Mouse (Mus musculus) heart, embryonic 13.5 days (tissue): ENCODE data around the gene Atg16l2. TPM values are rescaled to one million over a fixed set of nuclear protein-coding genes. Genes with fewer than 3 reads are reported as not detected.

Experiments used
- ATAC-seq: fragments of 200-750 bp; cut with Nextera tagmentation; 2 replicates; pipeline ENCODE4 v1.8.0; 2017; ENCODE audit warnings: moderate TSS enrichment; ENCODE audit not compliant: insufficient number of reproducible peaks, low FRiP score, low TSS enrichment; ENCODE audit errors: extremely low read depth
- H3K27ac ChIP-seq: fragments of 300-500 bp; sonication (generic); replicated peaks from 2 replicates; pipeline ENCODE4 v1.5.1; 2015; ENCODE audit warnings: moderate library complexity, mild to moderate bottlenecking, inconsistent platforms
- H3K27me3 ChIP-seq: fragments of 300-500 bp; sonication (generic); replicated peaks from 2 replicates; pipeline ENCODE4 v1.6.1; 2015; ENCODE audit warnings: mild to moderate bottlenecking, inconsistent platforms
- H3K36me3 ChIP-seq: fragments of 300-500 bp; sonication (generic); 2 replicates; pipeline ENCODE4 v1.6.1; 2015; ENCODE audit warnings: mild to moderate bottlenecking, inconsistent platforms
- H3K4me1 ChIP-seq: fragments of 300-500 bp; sonication (generic); 2 replicates; pipeline ENCODE4 v1.6.1; 2015; ENCODE audit warnings: inconsistent platforms
- H3K4me2 ChIP-seq: fragments of 300-500 bp; sonication (generic); 2 replicates; pipeline ENCODE4 v1.6.1; 2015; ENCODE audit warnings: inconsistent platforms, mild to moderate bottlenecking, moderate library complexity
- H3K4me3 ChIP-seq: fragments of 300-500 bp; sonication (generic); 2 replicates; pipeline ENCODE4 v1.5.1; 2015; ENCODE audit warnings: moderate library complexity, mild to moderate bottlenecking, inconsistent platforms
- H3K9ac ChIP-seq: fragments of 300-500 bp; sonication (generic); 2 replicates; pipeline ENCODE4 v1.6.1; 2015; ENCODE audit warnings: inconsistent platforms, mild to moderate bottlenecking, moderate library complexity
- H3K9me3 ChIP-seq: fragments of 300-500 bp; sonication (generic); 2 replicates; pipeline ENCODE4 v1.6.1; 2016; ENCODE audit warnings: inconsistent platforms
- whole genome bisulfite sequencing: fragments of 180-500 bp; shearing (Covaris S2); methylation state at CpG from one replicate; pipeline ENCODE4 v1.1.7; 2015; ENCODE audit warnings: mixed read lengths; 5-methylcytosine and 5-hydroxymethylcytosine counted together
- polyA plus RNA-seq: library from polyadenylated mRNA; unstranded; fragments of >200 nt; fragmentation: Nextera tagmentation; extraction: Ambion mirVana; gene quantifications from 2 replicates; pipeline ENCODE4 v1.2.1, GENCODE M21; 2015

Atg16l2 gene
- polyA plus RNA-seq = 23.0 and 28.0 TPM in 2 replicates

DNA sequence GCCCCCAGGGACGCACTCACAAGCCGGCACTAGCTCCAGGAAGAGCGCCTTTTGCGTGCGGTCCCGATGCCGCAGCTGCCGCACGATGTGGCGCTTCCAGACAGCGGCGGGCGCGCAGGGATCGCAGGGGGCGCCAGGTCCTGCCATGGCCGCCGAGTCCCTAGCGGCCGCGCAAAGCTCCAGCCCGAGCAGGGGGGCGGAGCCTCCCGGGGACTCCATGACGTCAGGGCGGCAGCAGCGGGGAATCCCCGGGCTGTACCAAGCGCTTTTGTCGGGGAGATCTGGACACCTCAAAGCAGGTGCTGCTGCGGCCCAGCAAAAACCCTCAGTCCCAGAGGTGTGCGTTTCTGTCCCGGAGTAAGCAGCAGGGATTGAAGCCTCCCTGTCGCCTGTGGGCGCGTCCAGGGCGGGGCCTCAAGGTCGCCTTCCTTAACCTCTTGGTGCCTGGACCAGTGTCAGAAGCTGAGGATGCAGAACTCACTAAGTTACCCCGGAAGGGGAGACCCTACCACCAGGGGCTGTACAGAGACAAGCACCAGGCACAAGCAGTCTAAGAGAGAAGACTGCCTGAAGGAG lies at the start of gene Atg16l2:
TSS of gene Atg16l2 (minus strand) at position 371 of the 576 bp plus-strand sequence.
- ATAC-seq = peak; percentile 93
- H3K4me3 ChIP-seq = peak within 1 kb of the TSS; percentile 77
- H3K27me3 ChIP-seq = peaks cover 24% of the 10 kb centered on the region
- H3K4me1 ChIP-seq = peaks cover 25% of the 10 kb centered on the region
- peak within 1 kb of the TSS; percentile 87 for H3K9ac ChIP-seq
- no peaks in the 10 kb centered on the region for H3K9me3 ChIP-seq
- H3K36me3 ChIP-seq = no peaks in the 10 kb centered on the region
- WGBS = under 1% methylated on average over 39 of the region's 39 CpGs
- H3K4me2 ChIP-seq = peak within 1 kb of the TSS; percentile 92
- peak within 1 kb of the TSS; percentile 90 for H3K27ac ChIP-seq

- H3K36me3 ChIP-seq = 0 out of 2 replicates have a peak, but pooled peaks cover 2% of the 10 kb centered on the region
- WGBS = 43% methylated on average over 2 of the region's 2 CpGs
- peak overlapping the region; percentile 19; the same call in 1 of the 2 replicates for H3K9ac ChIP-seq
- H3K27me3 ChIP-seq = peaks cover 50% of the 10 kb centered on the region
- peaks cover 47% of the 10 kb centered on the region for H3K4me1 ChIP-seq
- ATAC-seq = no peak
- no peaks in the 10 kb centered on the region for H3K9me3 ChIP-seq
- H3K4me2 ChIP-seq = 0 out of 2 replicates have a peak overlapping the region, but pooled peaks have one; percentile 14
- no peak overlapping the region for H3K27ac ChIP-seq
- no peak overlapping the region for H3K4me3 ChIP-seq
These were observed 47.8 kb upstream of the Atg16l2 start for GRCm38 (mm10) chr7:101349861-101350260.

DNA sequence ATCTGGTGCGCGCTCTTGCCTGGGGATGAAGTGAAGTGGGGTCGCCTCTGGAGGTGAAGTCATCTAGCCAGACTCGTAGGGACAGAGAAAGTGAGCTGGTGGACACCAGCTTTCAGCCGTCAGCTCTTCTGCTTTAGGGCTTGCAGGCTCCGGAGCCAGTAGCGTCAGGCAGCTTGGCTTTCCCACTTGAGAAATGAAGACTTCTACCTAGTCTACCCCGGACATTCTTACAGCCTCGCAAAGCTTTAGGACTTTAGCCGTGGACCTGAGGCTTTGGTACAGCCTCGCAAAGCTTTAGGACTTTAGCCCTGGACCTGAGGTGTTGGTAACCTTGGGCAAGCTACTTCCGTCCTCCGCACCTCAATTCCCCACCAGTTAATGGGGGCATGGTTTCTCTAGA lies 46.3 kb upstream of the Atg16l2 start:
- Histone ChIP-seq H3K4me3 (peak overlapping the region; percentile 64), H3K4me2 (peak overlapping the region; percentile 94), H3K4me1 (peaks cover 53% of the 10 kb centered on the region), H3K36me3 (0 out of 2 replicates have a peak, but pooled peaks cover 2% of the 10 kb centered on the region), H3K27me3 (peaks cover 53% of the 10 kb centered on the region), H3K9ac (peak overlapping the region; percentile 79), H3K27ac (no peak overlapping the region), H3K9me3 (no peaks in the 10 kb centered on the region)
- 5% methylated on average over 13 of the region's 13 CpGs for WGBS
- ATAC-seq = no peak

GRCm38 (mm10) chr7:101347767-101348270 lies 45.8 kb upstream of the Atg16l2 start, which contains the start of gene Arap1:
Gene Arap1, plus strand, starts transcription at chr7:101348067.
- Histone ChIP-seq H3K36me3 (0 out of 2 replicates have a peak, but pooled peaks cover 2% of the 10 kb centered on the region), H3K9me3 (no peaks in the 10 kb centered on the region), H3K27ac (no peak within 1 kb of the TSS), H3K9ac (peak within 1 kb of the TSS; percentile 79), H3K4me3 (peak within 1 kb of the TSS; percentile 64), H3K4me1 (peaks cover 58% of the 10 kb centered on the region), H3K4me2 (peak within 1 kb of the TSS; percentile 94), H3K27me3 (peaks cover 57% of the 10 kb centered on the region)
- ATAC-seq = peak; percentile 57
- WGBS = 2% methylated on average over 35 of the region's 35 CpGs

GRCm38 (mm10) chr7:101346991-101347390 lies 44.9 kb upstream of the Atg16l2 start:
- H3K4me2 ChIP-seq = peak overlapping the region; percentile 94
- 0 out of 2 replicates have a peak, but pooled peaks cover 2% of the 10 kb centered on the region for H3K36me3 ChIP-seq
- H3K4me3 ChIP-seq = no peak overlapping the region
- no peak overlapping the region for H3K9ac ChIP-seq
- ATAC-seq = no peak
- H3K9me3 ChIP-seq = no peaks in the 10 kb centered on the region
- 58% methylated on average over 2 of the region's 2 CpGs for WGBS
- no peak overlapping the region for H3K27ac ChIP-seq
- peaks cover 65% of the 10 kb centered on the region for H3K4me1 ChIP-seq
- peaks cover 51% of the 10 kb centered on the region for H3K27me3 ChIP-seq

- H3K27ac ChIP-seq = peak overlapping the region; percentile 24; the same call in 1 of the 2 replicates
- no peak overlapping the region for H3K9ac ChIP-seq
- 0 out of 2 replicates have a peak, but pooled peaks cover 2% of the 10 kb centered on the region for H3K36me3 ChIP-seq
- peaks cover 36% of the 10 kb centered on the region for H3K27me3 ChIP-seq
- 42% methylated on average over 4 of the region's 4 CpGs for WGBS
- no peaks in the 10 kb centered on the region for H3K9me3 ChIP-seq
- peaks cover 75% of the 10 kb centered on the region for H3K4me1 ChIP-seq
- ATAC-seq = no peak
- no peak overlapping the region for H3K4me2 ChIP-seq
- no peak overlapping the region for H3K4me3 ChIP-seq
These were observed 42.8 kb upstream of the Atg16l2 start for GRCm38 (mm10) chr7:101344892-101345291.

DNA sequence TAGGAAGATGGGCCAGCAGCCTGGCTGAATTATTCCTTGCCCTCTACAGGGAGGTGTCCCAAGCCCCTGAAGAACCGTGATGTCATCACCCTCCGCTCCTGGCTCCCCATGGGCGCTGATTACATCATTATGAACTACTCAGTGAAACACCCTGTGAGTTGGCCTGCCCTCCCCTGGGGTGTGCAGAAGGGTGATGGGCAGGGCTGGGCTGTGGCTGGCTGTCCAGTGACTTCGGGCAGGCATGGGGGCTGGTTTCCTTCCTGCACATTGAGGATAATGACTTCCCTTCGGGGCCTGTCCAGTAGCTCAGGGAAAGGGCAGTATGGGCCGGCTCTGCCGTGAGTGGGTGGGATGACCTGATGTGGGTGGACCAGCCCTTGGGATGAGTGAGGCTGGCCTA lies 41.1 kb upstream of the Atg16l2 start:
- 0 out of 2 replicates have a peak, but pooled peaks cover 2% of the 10 kb centered on the region for H3K36me3 ChIP-seq
- 0 out of 2 replicates have a peak overlapping the region, but pooled peaks have one; percentile 8 for H3K9ac ChIP-seq
- no peak overlapping the region for H3K27ac ChIP-seq
- 53% methylated on average over 7 of the region's 7 CpGs for whole genome bisulfite sequencing
- H3K4me3 ChIP-seq = no peak overlapping the region
- peaks cover 23% of the 10 kb centered on the region for H3K27me3 ChIP-seq
- no peak for ATAC-seq
- peaks cover 61% of the 10 kb centered on the region for H3K4me1 ChIP-seq
- H3K9me3 ChIP-seq = no peaks in the 10 kb centered on the region
- H3K4me2 ChIP-seq = no peak overlapping the region

GRCm38 (mm10) chr7:101341405-101341804 lies 39.4 kb upstream of the Atg16l2 start:
- Histone ChIP-seq H3K4me2 (no peak overlapping the region), H3K27ac (no peak overlapping the region), H3K36me3 (0 out of 2 replicates have a peak, but pooled peaks cover 2% of the 10 kb centered on the region), H3K4me1 (peaks cover 53% of the 10 kb centered on the region), H3K27me3 (peaks cover 20% of the 10 kb centered on the region), H3K9ac (no peak overlapping the region), H3K9me3 (no peaks in the 10 kb centered on the region), H3K4me3 (no peak overlapping the region)
- ATAC-seq = no peak
- 53% methylated on average over 6 of the region's 6 CpGs for WGBS

DNA sequence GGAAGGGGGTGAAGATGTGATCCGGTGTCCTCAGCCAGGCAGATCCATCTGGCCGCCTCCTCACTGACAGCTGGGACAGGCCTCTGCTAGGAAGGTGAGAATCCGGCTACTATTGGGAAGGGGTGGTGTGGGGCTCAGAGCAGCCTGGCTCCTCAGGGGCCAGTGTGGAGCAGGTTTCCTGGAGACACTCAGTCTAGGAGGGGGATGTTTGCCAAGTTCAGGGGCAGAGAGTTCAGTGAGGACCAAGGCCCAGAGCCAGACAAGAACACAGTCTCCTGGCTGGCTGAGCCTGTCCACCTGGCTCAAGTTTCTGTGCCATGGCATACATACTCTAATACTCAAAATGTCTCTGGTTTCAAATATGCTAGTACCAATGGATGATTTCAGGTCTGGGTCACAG lies 35.4 kb upstream of the Atg16l2 start:
- Histone ChIP-seq H3K4me2 (no peak overlapping the region), H3K9me3 (no peaks in the 10 kb centered on the region), H3K27ac (no peak overlapping the region), H3K36me3 (no peaks in the 10 kb centered on the region), H3K9ac (no peak overlapping the region), H3K4me3 (no peak overlapping the region), H3K4me1 (peaks cover 20% of the 10 kb centered on the region), H3K27me3 (peaks cover 4% of the 10 kb centered on the region)
- WGBS = 87% methylated on average over 3 of the region's 3 CpGs
- no peak for ATAC-seq

GRCm38 (mm10) chr7:101336686-101337085 lies 34.6 kb upstream of the Atg16l2 start:
- Histone ChIP-seq H3K9ac (no peak overlapping the region), H3K27ac (no peak overlapping the region), H3K36me3 (no peaks in the 10 kb centered on the region), H3K4me3 (no peak overlapping the region), H3K9me3 (no peaks in the 10 kb centered on the region), H3K27me3 (peaks cover 4% of the 10 kb centered on the region), H3K4me1 (peaks cover 14% of the 10 kb centered on the region), H3K4me2 (no peak overlapping the region)
- 71% methylated on average over 3 of the region's 3 CpGs for WGBS
- ATAC-seq = no peak

- Histone ChIP-seq H3K27ac (no peak overlapping the region), H3K9ac (no peak overlapping the region), H3K27me3 (peaks cover 4% of the 10 kb centered on the region), H3K4me2 (no peak overlapping the region), H3K4me1 (peaks cover 11% of the 10 kb centered on the region), H3K9me3 (no peaks in the 10 kb centered on the region), H3K4me3 (no peak overlapping the region), H3K36me3 (no peaks in the 10 kb centered on the region)
- whole genome bisulfite sequencing = 86% methylated on average over 2 of the region's 2 CpGs
- ATAC-seq = no peak
These were observed 33.2 kb upstream of the Atg16l2 start for GRCm38 (mm10) chr7:101335228-101335627.
